Mouse (Mus musculus): ENCODE measurements around the gene Pth2. TPM values are rescaled to one million over a fixed set of nuclear protein-coding genes. Genes with fewer than 3 reads are reported as not detected.
"Not testable (repeated sequence)": the region's sequence is repeated elsewhere in the genome, so short reads cannot be mapped to it uniquely, and the experiment has no call there.

The Pth2 gene
- polyA plus RNA-seq, 1 experiment from 2014 or later = not detected

- Histone ChIP-seq H3K9ac (ENCODE audit: low read depth, low read length) (no peak overlapping the region), H3K9me3 (replicated peaks; ENCODE audit: control insufficient read depth, low read length) (peaks cover 6% of the 10 kb centered on the region), H3K27ac (ENCODE audit: low read length) (no peak overlapping the region), H3K27me3 (ENCODE audit: control insufficient read depth, insufficient read depth, low read depth, low read length) (peaks cover 73% of the 10 kb centered on the region), H3K4me2 (ENCODE audit: low read depth, low read length) (no peak overlapping the region), H3K36me3 (ENCODE audit: control insufficient read depth, insufficient read depth) (no peaks in the 10 kb centered on the region), H3K4me1 (ENCODE audit: control insufficient read depth, low read depth, low read length) (peaks cover 14% of the 10 kb centered on the region), H3K4me3 (ENCODE audit: low read depth, low read length) (no peak overlapping the region)
- WGBS (ENCODE audit: insufficient replicate concordance) = 55% methylated on average over 5 of the region's 5 CpGs
- no peak for ATAC-seq (ENCODE audit: low read depth)
Observed at GRCm38 (mm10) chr7:45164833-45165232, 16.0 kb upstream of the Pth2 start.

GRCm38 (mm10) chr7:45165701-45166100 is 15.1 kb upstream of the Pth2 start:
- Histone ChIP-seq H3K4me1 (ENCODE audit: control insufficient read depth, low read depth, low read length) (peaks cover 14% of the 10 kb centered on the region), H3K27me3 (ENCODE audit: control insufficient read depth, insufficient read depth, low read depth, low read length) (peaks cover 74% of the 10 kb centered on the region), H3K36me3 (ENCODE audit: control insufficient read depth, insufficient read depth) (no peaks in the 10 kb centered on the region), H3K4me2 (ENCODE audit: low read depth, low read length) (no peak overlapping the region), H3K27ac (ENCODE audit: low read length) (no peak overlapping the region), H3K9me3 (replicated peaks; ENCODE audit: control insufficient read depth, low read length) (peaks cover 6% of the 10 kb centered on the region), H3K9ac (ENCODE audit: low read depth, low read length) (no peak overlapping the region), H3K4me3 (ENCODE audit: low read depth, low read length) (no peak overlapping the region)
- no peak for ATAC-seq (ENCODE audit: low read depth)
- 44% methylated on average over 11 of the region's 11 CpGs for WGBS (ENCODE audit: insufficient replicate concordance)

GRCm38 (mm10) chr7:45166950-45167401 is 13.8 kb upstream of the Pth2 start:
- Histone ChIP-seq H3K36me3 (ENCODE audit: control insufficient read depth, insufficient read depth) (no peaks in the 10 kb centered on the region), H3K9ac (ENCODE audit: low read depth, low read length) (no peak overlapping the region), H3K4me2 (ENCODE audit: low read depth, low read length) (no peak overlapping the region), H3K9me3 (replicated peaks; ENCODE audit: control insufficient read depth, low read length) (peaks cover 6% of the 10 kb centered on the region), H3K4me3 (ENCODE audit: low read depth, low read length) (no peak overlapping the region), H3K27me3 (ENCODE audit: control insufficient read depth, insufficient read depth, low read depth, low read length) (peaks cover 77% of the 10 kb centered on the region), H3K4me1 (ENCODE audit: control insufficient read depth, low read depth, low read length) (peaks cover 10% of the 10 kb centered on the region), H3K27ac (ENCODE audit: low read length) (no peak overlapping the region)
- 21% methylated on average over 10 of the region's 10 CpGs for WGBS (ENCODE audit: insufficient replicate concordance)
- no peak for ATAC-seq (ENCODE audit: low read depth)

- no peak overlapping the region for H3K27ac ChIP-seq (ENCODE audit: low read length)
- peaks cover 5% of the 10 kb centered on the region for H3K4me1 ChIP-seq (ENCODE audit: control insufficient read depth, low read depth, low read length)
- ATAC-seq (ENCODE audit: low read depth) = no peak
- H3K9ac ChIP-seq (ENCODE audit: low read depth, low read length) = no peak overlapping the region
- H3K36me3 ChIP-seq (ENCODE audit: control insufficient read depth, insufficient read depth) = no peaks in the 10 kb centered on the region
- no peak overlapping the region for H3K4me3 ChIP-seq (ENCODE audit: low read depth, low read length)
- WGBS (ENCODE audit: insufficient replicate concordance) = 5% methylated on average over 19 of the region's 19 CpGs
- peaks cover 6% of the 10 kb centered on the region for H3K9me3 ChIP-seq (replicated peaks; ENCODE audit: control insufficient read depth, low read length)
- H3K4me2 ChIP-seq (ENCODE audit: low read depth, low read length) = no peak overlapping the region
- H3K27me3 ChIP-seq (ENCODE audit: control insufficient read depth, insufficient read depth, low read depth, low read length) = peaks cover 69% of the 10 kb centered on the region
Observed at GRCm38 (mm10) chr7:45167761-45168445, 12.9 kb upstream of the Pth2 start.

- Histone ChIP-seq H3K27me3 (ENCODE audit: control insufficient read depth, insufficient read depth, low read depth, low read length) (peaks cover 62% of the 10 kb centered on the region), H3K36me3 (ENCODE audit: control insufficient read depth, insufficient read depth) (no peaks in the 10 kb centered on the region), H3K4me2 (ENCODE audit: low read depth, low read length) (no peak overlapping the region), H3K9ac (ENCODE audit: low read depth, low read length) (no peak overlapping the region), H3K27ac (ENCODE audit: low read length) (no peak overlapping the region), H3K9me3 (replicated peaks; ENCODE audit: control insufficient read depth, low read length) (peaks cover 6% of the 10 kb centered on the region), H3K4me3 (ENCODE audit: low read depth, low read length) (no peak overlapping the region), H3K4me1 (ENCODE audit: control insufficient read depth, low read depth, low read length) (peaks cover 3% of the 10 kb centered on the region)
- no peak for ATAC-seq (ENCODE audit: low read depth)
- WGBS (ENCODE audit: insufficient replicate concordance) = 8% methylated on average over 24 of the region's 24 CpGs
Observed at GRCm38 (mm10) chr7:45168656-45169055, 12.1 kb upstream of the Pth2 start.

GRCm38 (mm10) chr7:45169495-45169894 is 11.3 kb upstream of the Pth2 start:
- Histone ChIP-seq H3K36me3 (ENCODE audit: control insufficient read depth, insufficient read depth) (no peaks in the 10 kb centered on the region), H3K27me3 (ENCODE audit: control insufficient read depth, insufficient read depth, low read depth, low read length) (peaks cover 61% of the 10 kb centered on the region), H3K4me2 (ENCODE audit: low read depth, low read length) (no peak overlapping the region), H3K4me1 (ENCODE audit: control insufficient read depth, low read depth, low read length) (no peaks in the 10 kb centered on the region), H3K9ac (ENCODE audit: low read depth, low read length) (no peak overlapping the region), H3K27ac (ENCODE audit: low read length) (no peak overlapping the region), H3K9me3 (replicated peaks; ENCODE audit: control insufficient read depth, low read length) (peaks cover 6% of the 10 kb centered on the region), H3K4me3 (ENCODE audit: low read depth, low read length) (no peak overlapping the region)
- WGBS (ENCODE audit: insufficient replicate concordance) = 68% methylated on average over 3 of the region's 3 CpGs
- ATAC-seq (ENCODE audit: low read depth) = no peak

- no peak overlapping the region for H3K4me2 ChIP-seq (ENCODE audit: low read depth, low read length)
- H3K4me3 ChIP-seq (ENCODE audit: low read depth, low read length) = no peak overlapping the region
- no peaks in the 10 kb centered on the region for H3K4me1 ChIP-seq (ENCODE audit: control insufficient read depth, low read depth, low read length)
- no peak for ATAC-seq (ENCODE audit: low read depth)
- peaks cover 61% of the 10 kb centered on the region for H3K27me3 ChIP-seq (ENCODE audit: control insufficient read depth, insufficient read depth, low read depth, low read length)
- WGBS (ENCODE audit: insufficient replicate concordance) = 46% methylated on average over 7 of the region's 7 CpGs
- H3K36me3 ChIP-seq (ENCODE audit: control insufficient read depth, insufficient read depth) = no peaks in the 10 kb centered on the region
- H3K9ac ChIP-seq (ENCODE audit: low read depth, low read length) = no peak overlapping the region
- no peak overlapping the region for H3K27ac ChIP-seq (ENCODE audit: low read length)
- peaks cover 6% of the 10 kb centered on the region for H3K9me3 ChIP-seq (replicated peaks; ENCODE audit: control insufficient read depth, low read length)
Observed at GRCm38 (mm10) chr7:45172974-45173373, 7.8 kb upstream of the Pth2 start.

- not testable (repeated sequence) for H3K36me3 ChIP-seq (ENCODE audit: control insufficient read depth, insufficient read depth); H3K27ac ChIP-seq (ENCODE audit: low read length); H3K4me3 ChIP-seq (ENCODE audit: low read depth, low read length); H3K4me2 ChIP-seq (ENCODE audit: low read depth, low read length); H3K9me3 ChIP-seq (replicated peaks; ENCODE audit: control insufficient read depth, low read length); H3K4me1 ChIP-seq (ENCODE audit: control insufficient read depth, low read depth, low read length); H3K9ac ChIP-seq (ENCODE audit: low read depth, low read length); ATAC-seq (ENCODE audit: low read depth)
- peaks cover 61% of the 10 kb centered on the region for H3K27me3 ChIP-seq (ENCODE audit: control insufficient read depth, insufficient read depth, low read depth, low read length)
- 67% methylated on average over 1 of the region's 1 CpGs for WGBS (ENCODE audit: insufficient replicate concordance)
Observed at GRCm38 (mm10) chr7:45173772-45174171, 7.0 kb upstream of the Pth2 start.

- peaks cover under 1% of the 10 kb centered on the region for H3K9me3 ChIP-seq (replicated peaks; ENCODE audit: control insufficient read depth, low read length)
- whole genome bisulfite sequencing (ENCODE audit: insufficient replicate concordance) = 4% methylated on average over 29 of the region's 29 CpGs
Observed at GRCm38 (mm10) chr7:45174567-45175280, 6.1 kb upstream of the Pth2 start.

More at GRCm38 (mm10) chr7:45174567-45175280, 6.1 kb upstream of the Pth2 start:
- Histone ChIP-seq H3K27ac (ENCODE audit: low read length) (no peak overlapping the region), H3K9ac (ENCODE audit: low read depth, low read length) (no peak overlapping the region), H3K4me1 (ENCODE audit: control insufficient read depth, low read depth, low read length) (no peaks in the 10 kb centered on the region), H3K27me3 (ENCODE audit: control insufficient read depth, insufficient read depth, low read depth, low read length) (peaks cover 63% of the 10 kb centered on the region), H3K4me3 (ENCODE audit: low read depth, low read length) (no peak overlapping the region), H3K4me2 (ENCODE audit: low read depth, low read length) (no peak overlapping the region), H3K36me3 (ENCODE audit: control insufficient read depth, insufficient read depth) (no peaks in the 10 kb centered on the region)
- no peak for ATAC-seq (ENCODE audit: low read depth)
